Mouse (Mus musculus) heart, postnatal 10 days (tissue): ENCODE measurements around the gene Arl5c. TPM values are rescaled to one million over a fixed set of nuclear protein-coding genes. Genes with fewer than 3 reads are reported as not detected.
A peak's percentile ranks its signal among the peaks of the same experiment; 100 is the strongest.

ENCODE experiments used
- DNase-seq, 2 experiments: peaks; one replicate each; pipeline ENCODE4 v3.0.0; 2021
- intact Hi-C: fragments of 180-260 bp; cut with DNase I; formaldehyde crosslinking; loops from one replicate; pipeline ENCODE4 v1.15.1; 2025
- total RNA-seq, 2 experiments: library from RNA; stranded (reverse); gene quantifications; 2 replicates each; pipeline ENCODE4 v1.2.3; 2021

Arl5c gene
- total RNA-seq, 2 experiments from 2014 or later = 1.6 to 1.7 TPM

DNA sequence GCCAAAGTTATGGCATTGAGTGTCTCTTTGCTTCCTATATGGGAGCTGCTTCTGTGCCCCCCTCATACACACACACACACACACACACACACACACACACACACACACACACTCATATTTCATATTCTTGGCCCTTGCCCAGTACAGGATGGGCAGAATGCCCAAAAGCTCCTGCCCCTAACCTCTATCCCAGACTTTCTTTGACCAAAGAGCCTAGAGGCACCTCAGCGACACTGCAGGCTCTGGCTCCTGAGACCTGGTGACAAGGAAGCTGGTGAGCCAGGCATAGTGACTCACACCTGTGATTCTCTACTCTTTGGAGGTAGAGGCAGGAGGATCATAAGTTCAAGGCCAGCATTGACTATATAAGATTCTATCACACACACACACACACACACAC is 24.7 kb upstream of the Arl5c start:
- DNase-seq = no peak
- intact Hi-C loops = no loop called here

GRCm38 (mm10) chr11:98019883-98020610 is 24.1 kb upstream of the Arl5c start:
- intact Hi-C loops = no loop called here
- no peak for DNase-seq

- intact Hi-C loops = no loop called here
- DNase-seq = no peak
Observed at GRCm38 (mm10) chr11:98018858-98019641, 23.1 kb upstream of the Arl5c start.

DNA sequence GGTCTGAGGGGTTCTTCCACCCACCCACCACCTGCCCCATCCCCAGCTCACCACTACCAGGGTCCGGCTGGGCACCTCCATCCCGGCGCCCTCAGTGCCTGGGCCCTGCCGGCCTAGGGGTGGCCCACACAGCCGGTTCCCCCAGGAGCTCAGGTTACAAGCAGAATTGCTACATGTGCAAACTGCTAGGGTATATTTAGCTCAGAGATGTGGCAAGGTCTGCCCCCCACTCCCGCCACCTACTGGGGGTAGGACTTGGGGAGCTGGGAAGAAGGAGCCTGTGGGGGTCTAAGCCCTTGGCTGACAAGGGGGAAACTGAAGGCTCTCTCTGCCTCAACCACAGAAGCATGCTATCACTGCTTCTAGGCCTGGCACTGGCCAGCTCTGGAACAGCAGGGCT is 22.2 kb upstream of the Arl5c start:
- DNase-seq = no peak
- intact Hi-C loops = no loop called here

DNA sequence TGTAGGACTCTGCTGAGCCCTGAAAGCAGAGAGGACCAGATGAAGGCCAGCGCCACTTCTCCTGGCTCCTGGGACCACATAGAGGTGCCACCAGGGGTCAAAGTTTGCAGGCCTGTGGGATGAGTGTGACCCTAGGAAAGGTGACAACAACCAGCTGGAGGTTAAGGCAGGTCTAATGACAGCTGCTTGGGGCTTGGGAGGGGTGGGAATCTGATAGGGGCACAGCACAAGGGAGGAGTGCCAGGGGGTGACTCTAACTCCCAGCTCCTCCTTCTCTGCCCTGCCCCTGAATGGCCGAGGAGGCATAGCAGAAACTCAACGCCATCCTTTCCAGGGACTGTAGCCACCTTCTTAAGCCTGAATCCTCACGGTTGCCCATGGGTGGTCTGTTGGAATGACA is 20.8 kb upstream of the Arl5c start:
- intact Hi-C loops = no loop called here
- no peak for DNase-seq

GRCm38 (mm10) chr11:98016177-98016576 is 20.2 kb upstream of the Arl5c start:
- no peak for DNase-seq
- intact Hi-C loops = no loop called here

DNA sequence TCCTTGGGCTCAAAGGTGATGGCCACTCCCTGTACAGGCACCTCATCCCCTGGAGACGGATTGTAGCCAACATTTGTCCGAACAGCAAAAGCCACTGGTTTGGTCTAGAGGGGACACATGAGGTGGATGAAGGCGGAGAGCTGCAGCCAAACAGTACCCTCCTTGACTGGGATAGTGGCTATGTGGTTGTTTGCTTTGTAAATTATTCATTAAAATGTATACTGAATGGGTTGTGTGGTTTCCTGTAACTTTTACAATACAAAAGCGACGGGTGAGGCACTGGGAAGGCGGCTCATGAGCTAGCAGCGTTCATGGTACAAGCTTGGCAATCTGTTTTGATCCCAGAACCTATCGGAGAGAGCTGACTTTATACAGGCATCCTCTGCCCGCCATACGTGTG is 16.9 kb upstream of the Arl5c start:
- DNase-seq = no peak
- intact Hi-C loops = no loop called here

DNA sequence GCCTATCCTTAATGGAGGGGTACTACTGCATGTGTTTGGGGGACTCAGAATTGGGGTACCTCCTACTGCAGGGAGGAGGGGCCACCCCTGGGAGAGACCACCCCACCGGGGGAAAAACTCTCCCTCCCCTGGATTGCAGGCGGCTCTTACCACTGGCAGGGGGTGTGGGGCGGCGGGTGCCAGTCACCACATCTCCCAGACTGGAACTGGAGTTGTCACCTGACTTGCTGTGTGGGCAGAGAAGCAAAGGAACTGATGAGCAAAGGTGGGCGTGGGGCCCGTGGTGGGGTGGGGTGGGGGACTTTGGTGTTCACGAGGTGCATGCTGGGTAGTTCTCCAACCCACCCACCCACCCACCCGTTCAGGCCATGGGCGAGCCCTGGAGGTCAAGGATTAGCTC is 15.7 kb upstream of the Arl5c start:
- no peak for DNase-seq
- intact Hi-C loops = no loop called here

- no peak for DNase-seq
- intact Hi-C loops = no loop called here
Observed at GRCm38 (mm10) chr11:98008087-98008486, 12.1 kb upstream of the Arl5c start.

DNA sequence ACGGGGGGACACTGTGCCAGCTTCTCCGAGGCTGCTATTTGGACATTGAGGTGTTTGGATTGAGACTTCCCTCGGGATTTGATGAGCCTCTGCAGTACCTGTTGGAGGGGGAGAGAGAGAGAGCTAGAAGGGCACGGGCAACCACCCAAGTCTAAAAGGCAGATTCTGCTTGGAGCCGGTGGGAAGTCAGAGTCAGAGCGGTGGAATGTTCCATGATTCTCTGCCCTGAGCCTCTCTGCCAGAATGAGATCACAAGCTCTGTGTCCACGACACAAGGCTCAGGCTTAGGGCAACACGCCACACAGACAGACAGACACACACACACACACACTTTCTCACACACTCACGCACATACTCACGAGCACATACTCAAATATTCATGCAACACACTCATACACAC is 9.7 kb upstream of the Arl5c start:
- intact Hi-C loops = no loop called here
- peak; percentile 84 to 86 for DNase-seq

GRCm38 (mm10) chr11:98005076-98005475 is 9.1 kb upstream of the Arl5c start:
- intact Hi-C loops = no loop called here
- no peak for DNase-seq

- no peak for DNase-seq
- intact Hi-C loops = no loop called here
Observed at GRCm38 (mm10) chr11:98004161-98004560, 8.2 kb upstream of the Arl5c start.

DNA sequence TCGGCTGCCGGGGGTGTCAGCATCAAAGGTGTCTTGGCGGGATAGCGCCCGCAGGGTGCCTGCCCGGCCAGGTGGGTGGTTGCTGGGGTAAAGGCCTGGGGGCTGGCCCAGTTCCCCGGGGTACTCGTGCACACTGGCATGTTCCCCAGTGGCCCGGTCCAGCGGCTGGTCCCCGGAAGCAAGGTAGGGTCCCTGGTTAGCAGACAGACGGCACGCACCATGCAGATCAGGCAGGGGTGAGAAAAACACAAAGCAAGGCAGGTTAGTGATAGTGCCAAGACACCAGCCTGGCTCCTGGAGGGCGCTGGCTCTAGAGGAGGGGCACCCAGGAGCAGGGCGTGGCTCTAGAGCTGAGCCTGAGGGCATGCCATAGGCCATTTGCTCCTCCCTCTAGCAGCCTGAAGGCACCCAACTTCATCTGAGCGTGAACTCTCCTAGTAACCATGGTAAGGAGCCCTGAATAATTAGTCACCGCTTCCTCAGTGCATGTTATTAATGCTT is 7.2 kb upstream of the Arl5c start:
- intact Hi-C loops = no loop called here
- no peak for DNase-seq

DNA sequence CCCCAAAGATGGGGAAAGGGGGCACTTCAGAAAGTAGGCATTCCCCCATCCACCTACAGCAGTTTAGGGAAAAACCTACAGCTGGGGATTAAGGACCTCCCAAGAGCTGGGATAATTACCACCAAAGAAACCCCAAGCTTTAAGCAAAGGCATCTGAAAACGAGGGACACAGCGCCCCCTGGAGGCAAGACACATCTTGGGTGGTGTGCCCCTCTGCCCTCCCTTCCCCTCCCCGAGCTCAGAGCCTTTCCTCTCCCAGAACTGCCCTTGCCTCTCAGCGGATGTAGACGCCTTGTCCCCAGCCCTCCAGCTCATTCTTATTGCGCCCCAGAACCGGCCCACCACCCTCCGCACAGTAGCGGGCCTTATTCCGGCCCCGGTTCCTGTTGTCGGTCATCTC is 6.6 kb upstream of the Arl5c start:
- DNase-seq = peak; percentile 77 to 91
- intact Hi-C loops = no loop called here

GRCm38 (mm10) chr11:98001986-98002385 is 6.0 kb upstream of the Arl5c start:
- intact Hi-C loops = no loop called here
- no peak for DNase-seq

GRCm38 (mm10) chr11:98001351-98001824 is 5.4 kb upstream of the Arl5c start:
- intact Hi-C loops = no loop called here
- peak in 1 of 2 experiments; percentile 2 for DNase-seq

DNA sequence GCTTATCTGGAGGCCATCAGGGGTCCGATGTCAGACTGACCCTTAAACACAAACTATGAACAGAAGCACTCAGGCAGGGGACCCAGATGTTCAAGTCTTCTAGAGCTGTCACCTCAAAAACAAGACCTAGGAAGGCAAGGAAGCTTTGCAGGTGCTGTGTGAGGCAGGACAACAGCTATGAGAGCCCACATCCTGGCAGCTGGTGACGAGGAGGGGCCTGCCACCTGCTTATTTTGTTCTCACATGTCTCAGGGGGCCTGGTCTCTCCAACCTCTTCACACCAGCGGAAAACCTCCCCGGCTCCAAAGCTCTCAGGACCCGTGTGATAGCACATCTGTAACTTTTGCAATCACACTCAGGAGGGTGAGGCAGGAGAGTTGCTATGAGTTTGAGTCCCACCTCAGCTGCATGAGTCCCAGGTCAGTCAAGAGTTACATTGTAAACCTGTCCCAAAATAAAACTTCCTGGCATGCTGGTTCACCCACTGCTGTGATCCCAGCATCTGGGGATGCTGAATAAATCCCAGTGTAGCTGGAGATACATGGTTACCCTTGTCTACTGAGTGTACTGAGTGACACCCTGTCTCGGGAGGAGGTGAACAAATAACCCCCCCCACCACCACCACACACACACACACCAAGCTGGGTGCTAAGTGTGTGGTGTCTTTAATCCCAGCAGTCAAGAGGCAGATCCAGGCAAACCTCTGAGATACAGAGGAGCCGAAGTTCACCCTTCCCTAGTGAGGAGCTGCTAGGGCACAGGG is 4.6 kb upstream of the Arl5c start:
- peak in 1 of 2 experiments; percentile 17 for DNase-seq
- intact Hi-C loops = no loop called here

GRCm38 (mm10) chr11:97999748-98000147 is 3.8 kb upstream of the Arl5c start:
- intact Hi-C loops = no loop called here
- DNase-seq = no peak

- intact Hi-C loops = no loop called here
- peak in 1 of 2 experiments; percentile 8 for DNase-seq
Observed at GRCm38 (mm10) chr11:97998898-97999608, 3.1 kb upstream of the Arl5c start.

DNA sequence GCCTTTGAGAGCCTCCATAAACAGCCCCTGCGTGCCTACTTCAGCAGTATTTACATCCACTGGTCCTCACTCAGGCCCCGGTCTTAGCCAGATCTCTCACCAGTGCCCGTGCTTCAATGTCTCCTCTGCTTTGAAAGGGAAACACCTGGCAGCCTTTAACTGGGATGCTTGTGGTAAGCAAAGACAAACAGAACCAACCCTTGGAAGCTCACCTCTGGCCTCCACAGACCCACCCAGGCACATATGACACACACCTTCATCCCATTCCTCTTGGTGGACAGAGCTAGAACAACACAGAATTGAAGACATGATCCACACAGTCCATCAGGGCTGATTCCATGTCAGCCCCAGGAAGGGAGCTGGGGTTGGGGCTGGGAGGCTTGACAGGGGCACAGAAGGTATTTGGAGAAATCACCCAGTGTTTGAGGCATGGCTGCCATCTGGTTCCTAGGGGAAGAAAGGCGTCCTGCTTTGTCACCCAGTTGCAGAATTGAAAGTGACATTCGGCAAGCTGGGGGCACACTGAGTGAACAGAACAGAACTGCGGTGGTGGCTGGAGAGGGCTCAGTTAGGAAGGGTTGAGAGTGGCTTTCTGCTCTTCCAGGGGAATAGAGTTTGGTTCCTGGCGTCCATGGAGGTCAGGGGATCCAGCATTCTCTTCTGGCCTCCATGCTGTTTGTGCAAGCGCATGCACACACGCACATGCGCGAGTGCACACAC is 2.3 kb upstream of the Arl5c start:
- intact Hi-C loops = no loop called here
- no peak for DNase-seq
